Mouse (Mus musculus) kidney, postnatal 10 days (tissue): ENCODE results near the gene Ctns.

Source experiments
- DNase-seq: peaks from one replicate; pipeline ENCODE4 v3.0.0; 2021; ENCODE audit warnings: mixed read lengths

Gene Ctns

DNA sequence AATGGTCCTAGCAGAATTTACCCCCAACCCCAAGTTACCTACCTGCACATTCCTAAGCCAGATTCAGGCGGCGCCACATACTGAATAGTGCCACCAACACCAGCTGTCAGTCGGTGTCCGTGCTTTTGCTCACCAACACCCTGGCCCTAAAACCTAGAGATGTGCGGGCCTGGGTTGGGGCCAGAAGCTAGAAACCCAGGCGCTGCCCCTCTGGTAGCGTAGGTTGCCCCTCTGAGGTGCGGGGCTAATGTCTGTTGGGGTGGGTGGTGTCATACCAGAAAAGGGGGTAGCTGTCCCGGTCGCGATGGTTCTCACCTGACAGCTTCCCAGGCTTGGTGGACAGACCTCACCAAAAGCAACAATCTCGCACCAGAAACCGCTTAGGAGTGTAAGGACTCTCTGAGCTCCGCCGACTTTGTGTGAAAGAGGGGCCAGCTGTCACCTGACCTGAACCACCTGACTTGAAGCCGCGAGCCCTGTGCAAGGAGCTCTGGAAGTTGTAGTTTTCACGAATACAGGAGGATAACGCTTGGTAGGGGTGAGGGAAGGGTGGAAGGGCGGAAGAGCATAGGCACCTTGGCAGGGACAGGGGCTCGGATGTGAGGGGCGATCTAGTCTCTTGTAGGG is at the start of gene Ctns:
Ctns (minus strand) TSS at position 440 of the 627 bp plus-strand sequence.
- peak; percentile 87 for DNase-seq

DNA sequence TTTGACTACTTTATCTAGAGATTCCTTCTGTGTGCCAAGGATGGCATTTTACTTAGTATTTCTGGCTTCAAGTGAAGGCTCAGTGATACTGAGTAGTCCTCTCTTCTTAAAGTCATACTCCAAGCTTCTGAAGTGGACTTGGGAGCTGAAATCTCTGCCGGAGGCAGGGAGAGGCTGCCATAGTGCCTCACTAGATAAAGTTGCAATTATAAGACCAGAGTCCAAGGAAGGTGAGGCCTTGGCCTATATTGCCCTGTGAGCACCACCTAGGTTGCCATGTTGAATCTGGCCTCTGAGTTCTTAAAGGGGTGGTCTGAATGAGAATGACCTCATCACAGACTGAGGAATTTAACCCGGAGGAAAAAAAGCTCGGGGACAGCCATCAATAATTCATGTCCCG is 43.9 kb upstream of the Ctns start:
- DNase-seq = no peak

DNA sequence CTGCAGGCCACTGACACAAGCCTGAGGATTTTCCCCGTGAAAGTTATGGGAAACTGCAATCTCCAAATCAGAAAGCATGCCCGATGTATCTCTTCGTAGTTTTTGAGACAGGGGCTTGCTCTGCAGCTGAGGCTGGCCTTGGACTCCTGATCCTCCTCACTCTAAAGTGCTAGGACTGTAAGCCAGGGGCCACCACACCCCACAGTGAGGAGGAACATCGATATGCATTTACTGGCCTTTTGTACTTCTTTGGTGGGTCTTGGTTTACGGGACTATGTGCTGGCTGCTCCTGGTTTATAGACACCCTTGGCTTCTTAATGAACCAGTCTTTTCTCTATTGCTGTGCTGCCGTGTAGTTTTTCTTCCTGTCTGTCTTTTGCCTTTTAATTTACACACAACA is 43.4 kb upstream of the Ctns start:
- DNase-seq = no peak

GRCm38 (mm10) chr11:73236731-73237130 is 37.9 kb upstream of the Ctns start:
- DNase-seq = no peak

DNA sequence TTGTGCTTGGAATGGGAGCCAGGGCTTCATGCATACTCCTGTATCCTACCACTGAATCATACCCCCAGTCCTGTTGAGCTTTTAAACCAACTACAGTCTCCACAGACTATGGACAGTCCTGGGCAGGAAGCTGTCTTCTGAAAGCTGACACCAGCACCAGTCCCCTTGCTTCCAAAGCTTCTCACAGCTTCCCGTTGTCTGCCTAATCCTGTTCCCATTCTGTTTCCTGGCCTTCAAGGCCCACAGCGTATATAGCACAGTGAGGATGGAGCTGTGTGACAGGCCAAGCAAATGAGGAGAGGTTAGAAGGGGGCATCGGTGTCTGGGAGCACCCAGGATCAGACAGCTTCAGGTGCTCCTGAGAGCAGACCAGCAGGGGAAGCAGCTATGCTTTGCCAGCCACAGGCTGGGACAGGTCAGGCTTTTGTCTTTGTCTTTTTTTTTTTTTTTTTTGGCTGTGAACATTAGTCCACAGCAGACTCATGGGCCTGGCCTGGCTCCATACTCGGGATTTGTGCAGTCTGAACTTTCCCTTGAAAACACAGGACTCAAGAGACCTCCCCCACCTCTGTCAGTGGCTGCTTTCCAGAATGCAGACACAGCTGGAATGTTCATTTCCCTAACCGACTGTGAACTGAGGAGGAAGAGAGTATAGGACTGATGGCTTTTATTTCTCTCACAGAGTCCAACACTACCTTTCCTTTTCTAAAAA is 37.3 kb upstream of the Ctns start:
- peak; percentile 77 for DNase-seq

DNA sequence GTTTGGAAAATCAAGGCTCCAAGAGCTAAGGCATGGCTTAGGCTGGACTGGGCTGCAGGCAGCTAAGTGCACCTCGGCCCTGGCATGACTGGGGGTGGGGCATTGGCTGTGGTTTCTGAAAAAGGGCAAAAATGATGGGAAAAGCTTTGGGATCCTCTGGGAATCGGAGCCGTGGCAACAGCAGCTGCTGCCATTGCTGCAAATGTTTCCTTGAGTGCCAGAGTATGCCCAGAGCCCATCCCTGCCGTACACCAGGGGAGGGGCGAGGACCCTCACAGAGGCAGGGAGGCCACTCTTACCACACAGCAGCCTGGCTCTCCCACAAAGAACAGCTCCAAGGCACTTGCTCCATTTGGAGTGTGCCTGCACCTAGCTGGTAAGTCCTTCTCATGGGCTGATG is 35.1 kb upstream of the Ctns start, which contains the start of gene Trpv1:
Trpv1 (plus strand) TSS at position 301 of the 400 bp plus-strand sequence.
- DNase-seq = no peak

DNA sequence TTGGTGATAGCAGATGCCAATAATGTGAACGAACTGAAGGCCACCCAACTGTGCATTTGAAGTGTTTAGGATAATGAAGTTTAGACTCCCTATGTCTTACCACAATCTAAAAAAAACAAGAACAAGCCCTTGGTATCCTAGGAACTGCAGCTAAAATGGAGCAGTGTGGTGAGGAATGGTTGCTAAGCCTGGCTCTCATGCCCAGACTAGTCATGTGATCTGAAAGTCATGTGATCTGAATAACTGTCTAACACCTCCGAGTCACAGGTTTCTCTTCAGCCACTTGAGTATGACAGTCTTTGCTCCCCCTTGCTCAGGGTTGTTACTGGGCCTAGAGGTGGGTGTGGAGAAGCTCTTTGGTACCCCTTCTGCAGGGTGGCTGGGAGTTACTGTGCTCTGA is 33.7 kb upstream of the Ctns start:
- no peak for DNase-seq

- DNase-seq = no peak
Observed at GRCm38 (mm10) chr11:73230081-73230480, 31.2 kb upstream of the Ctns start.

- DNase-seq = no peak
Observed at GRCm38 (mm10) chr11:73228881-73229280, 30.0 kb upstream of the Ctns start.

- DNase-seq = no peak
Observed at GRCm38 (mm10) chr11:73225856-73226255, 27.0 kb upstream of the Ctns start.

- DNase-seq = peak; percentile 45
Observed at GRCm38 (mm10) chr11:73223966-73224365, 25.1 kb upstream of the Ctns start.

GRCm38 (mm10) chr11:73222846-73223245 is 24.0 kb upstream of the Ctns start:
- DNase-seq = no peak

GRCm38 (mm10) chr11:73220651-73221050 is 21.8 kb upstream of the Ctns start:
- no peak for DNase-seq

GRCm38 (mm10) chr11:73219671-73220070 is 20.8 kb upstream of the Ctns start:
- no peak for DNase-seq

- no peak for DNase-seq
Observed at GRCm38 (mm10) chr11:73213956-73214355, 15.1 kb upstream of the Ctns start.

DNA sequence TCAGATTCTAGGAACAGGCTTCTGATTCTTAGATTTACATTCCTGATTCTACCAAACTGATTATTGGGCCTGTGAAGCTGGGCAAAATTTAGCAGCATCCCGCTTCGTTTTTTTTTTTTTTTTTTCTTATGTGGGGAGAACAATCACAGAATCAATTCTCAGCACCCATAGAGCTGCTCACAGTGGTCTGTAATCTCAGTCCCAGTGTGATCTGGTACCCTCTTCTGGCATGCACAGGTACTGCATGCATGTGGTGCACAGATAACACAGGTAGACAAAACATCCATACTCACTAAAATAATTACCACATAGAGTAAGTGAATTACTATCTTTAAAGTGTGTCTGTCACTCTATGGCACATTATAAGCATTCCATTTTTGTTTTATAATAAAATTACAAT is 8.8 kb upstream of the Ctns start:
- no peak for DNase-seq

DNA sequence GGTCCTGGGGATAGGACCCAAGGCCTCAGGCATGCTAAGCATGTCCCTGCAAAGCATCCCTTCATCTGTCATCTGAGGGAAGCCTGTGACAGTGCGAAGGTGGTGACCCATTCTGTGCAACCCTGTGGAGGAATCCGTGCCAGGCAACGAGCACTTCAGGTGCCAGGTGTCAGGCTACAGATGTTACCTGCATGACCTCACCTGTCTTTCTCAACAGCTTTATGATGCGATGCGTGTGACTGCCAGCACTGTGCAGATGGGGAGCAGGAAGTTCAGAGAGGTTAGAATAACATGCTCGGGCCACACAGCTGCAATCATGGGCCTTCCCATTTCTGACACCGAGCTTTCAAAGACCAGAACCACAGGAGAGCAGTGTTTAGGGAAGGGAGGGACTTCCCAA is 6.4 kb upstream of the Ctns start:
- DNase-seq = no peak

DNA sequence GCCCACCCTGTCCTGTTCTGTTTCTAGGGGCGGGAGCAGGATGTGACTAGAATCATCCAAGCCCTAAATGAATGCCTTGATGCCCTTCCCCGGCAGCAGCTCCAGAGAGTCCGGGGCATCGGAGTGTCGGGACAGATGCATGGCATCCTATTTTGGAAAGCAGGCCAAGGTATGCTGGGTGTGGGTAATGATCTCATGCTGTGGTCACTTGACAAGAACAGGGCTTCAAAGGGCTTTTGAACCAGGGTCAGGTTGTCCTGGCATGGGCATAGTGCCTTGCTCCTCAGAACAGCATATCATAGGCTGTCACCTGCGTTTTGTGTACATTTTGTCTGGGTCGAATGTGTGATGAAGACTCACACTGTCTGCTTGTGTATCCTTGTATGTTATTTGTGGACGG is 5.1 kb upstream of the Ctns start:
- no peak for DNase-seq

- DNase-seq = no peak
Observed at GRCm38 (mm10) chr11:73201597-73201996, 2.8 kb upstream of the Ctns start.

DNA sequence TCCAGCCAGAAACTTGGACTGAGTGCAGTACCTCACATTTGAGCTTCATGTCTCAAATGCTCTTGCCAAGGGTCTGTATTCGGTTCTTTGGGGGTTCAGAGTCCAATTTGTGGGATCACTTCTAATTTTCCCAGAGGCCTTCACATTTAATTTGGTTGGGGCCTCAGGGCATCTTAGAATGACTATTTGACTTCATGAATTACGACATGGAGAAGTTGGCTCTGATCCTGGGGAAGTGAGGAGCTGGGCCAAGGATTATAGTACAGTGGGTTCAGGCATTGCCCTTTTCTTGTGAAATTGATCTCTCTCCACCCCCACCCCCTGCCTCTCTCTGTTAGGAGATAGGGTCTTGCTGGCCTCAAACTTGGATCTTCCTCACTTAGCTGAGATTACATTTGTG is 2.2 kb upstream of the Ctns start:
- DNase-seq = no peak

DNA sequence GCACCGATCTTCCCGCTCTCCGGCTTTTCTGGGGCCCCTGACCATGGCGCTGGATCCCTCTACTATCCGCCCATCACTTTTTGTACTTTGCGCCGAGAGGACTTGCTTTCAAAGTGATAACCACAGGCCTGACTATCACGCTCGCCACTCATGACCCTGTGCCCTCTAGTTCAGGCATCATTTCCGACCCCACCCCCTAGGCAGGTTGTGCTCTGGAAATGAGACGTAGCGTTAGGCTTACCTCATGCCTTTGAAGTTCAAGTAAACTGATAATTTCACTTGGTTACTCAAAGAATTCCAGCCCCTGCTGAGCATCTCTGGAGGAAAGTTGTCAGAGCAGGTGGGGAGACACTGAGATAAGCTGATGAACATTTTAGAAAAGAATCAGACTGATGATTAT is 1.0 kb upstream of the Ctns start:
- DNase-seq = peak; percentile 27

DNA sequence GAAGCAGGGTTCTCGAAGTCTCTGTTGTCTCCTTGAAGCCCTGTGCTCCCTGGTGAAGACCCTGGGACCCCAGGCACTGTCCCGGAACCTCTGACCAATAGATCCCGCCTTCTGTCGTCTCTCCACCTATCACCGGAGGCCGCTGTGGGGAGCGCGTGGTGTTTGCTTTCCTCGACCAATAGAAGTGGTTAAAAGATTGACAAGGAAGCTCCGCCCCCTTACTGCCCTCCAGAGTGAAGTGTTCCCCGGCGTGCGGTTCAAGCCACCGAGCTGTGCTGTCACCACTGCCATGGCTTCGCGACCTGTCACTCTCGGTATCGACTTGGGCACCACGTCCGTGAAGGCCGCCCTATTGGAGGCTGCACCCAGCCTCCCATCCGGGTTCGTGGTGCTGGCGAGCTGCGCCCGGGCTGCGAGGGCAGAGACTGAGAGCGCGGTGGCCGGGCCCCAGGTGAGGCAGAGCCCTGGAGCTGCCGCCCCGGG is 429 bp upstream of the Ctns start, which contains the start of gene Shpk:
Shpk (plus strand) TSS at position 231 of the 483 bp plus-strand sequence.
- DNase-seq = peak; percentile 96

DNA sequence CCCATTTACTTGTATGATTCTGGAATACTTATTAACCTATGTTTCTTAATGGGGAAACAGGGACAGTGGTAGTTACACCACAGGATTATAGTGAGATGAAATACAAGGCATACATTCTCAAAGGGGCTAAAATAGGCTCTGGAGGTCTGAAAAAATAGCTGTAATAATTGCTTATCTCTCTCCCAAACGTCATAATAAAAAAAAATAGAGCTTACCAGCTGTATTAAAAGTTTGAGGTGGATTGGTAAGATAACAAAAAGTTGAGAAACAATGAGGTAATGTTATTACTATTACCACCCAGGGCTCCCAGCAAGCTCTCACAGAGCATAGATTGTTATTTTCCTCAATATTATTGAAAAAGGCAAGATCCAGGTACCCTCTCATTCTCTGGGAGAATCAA is 652 bp downstream of the Ctns start:
- DNase-seq = no peak

DNA sequence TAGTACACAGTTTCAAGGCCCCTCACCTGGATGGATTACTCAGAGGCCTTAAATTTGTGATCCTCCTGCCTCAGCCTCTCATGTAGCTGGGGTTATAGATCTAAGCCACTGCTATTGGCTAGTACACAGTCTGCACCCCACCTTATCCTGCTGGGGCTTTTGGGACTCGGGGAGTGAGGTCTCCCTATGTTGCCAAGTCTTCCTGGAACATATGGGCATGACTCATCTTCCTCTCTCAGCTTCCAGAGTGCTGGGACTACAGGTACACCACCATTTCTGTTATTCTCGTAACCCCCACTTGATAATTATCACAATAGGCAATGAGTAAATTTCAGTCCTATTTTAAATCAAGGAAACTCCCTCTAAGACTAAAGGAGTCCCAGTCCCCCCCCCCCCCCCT is 4.4 kb downstream of the Ctns start:
- no peak for DNase-seq

DNA sequence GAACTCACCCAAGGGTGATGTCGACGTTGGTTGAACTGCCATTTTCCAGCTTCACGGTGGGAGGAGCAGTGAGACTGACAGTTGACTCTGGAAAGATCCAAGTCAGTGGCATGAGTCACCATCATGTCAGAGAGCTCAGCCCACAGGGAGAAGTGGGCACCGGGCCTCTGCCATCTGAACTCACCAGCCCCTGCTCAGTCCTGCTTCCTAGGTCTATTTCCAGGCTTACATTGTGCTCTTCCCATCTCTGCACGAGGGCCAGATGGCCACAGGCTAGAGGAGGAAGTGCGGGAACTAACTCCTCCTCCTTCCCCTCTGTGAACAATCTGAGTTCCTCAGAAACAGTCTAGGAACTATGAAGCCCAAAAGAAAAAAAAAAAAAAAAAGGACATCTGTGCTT is 5.8 kb downstream of the Ctns start:
- DNase-seq = no peak
